Mouse (Mus musculus) adrenal gland, postnatal 36 days (tissue): Measurements from ENCODE around the gene Zfp84. TPM values are rescaled to one million over a fixed set of nuclear protein-coding genes. Genes with fewer than 3 reads are reported as not detected.
"Not testable (repeated sequence)": the region's sequence is repeated elsewhere in the genome, so short reads cannot be mapped to it uniquely, and the experiment has no call there.

ENCODE experiments used
- DNase-seq, 2 experiments: peaks; one replicate each; pipeline ENCODE4 v3.0.0; 2021; ENCODE audit warnings: mixed read lengths in 1 of 2
- long read RNA-seq, 2 experiments: library from polyadenylated mRNA; stranded (forward); transcript quantifications; one replicate each; pipeline ENCODE4 v2.0.0; 2021; ENCODE audit warnings: borderline sequencing depth in 2 of 2
- total RNA-seq, 2 experiments: library from RNA; stranded (reverse); gene quantifications; 2 replicates each; pipeline ENCODE4 v1.2.3; 2021

Gene Zfp84
- 10 to 100 TPM; 13.4 to 14.9 TPM for total RNA-seq
- long read RNA-seq, experiment 1, full-length matches to known transcripts, result 4 of 7 reads
- long read RNA-seq, experiment 1, partial matches to known transcripts, result 0 of 7 reads
- long read RNA-seq, experiment 1, other reads (novel, unspliced or antisense), result 3 of 7 reads
- long read RNA-seq, experiment 2, full-length matches to known transcripts, result 1 of 3 reads
- long read RNA-seq, experiment 2, partial matches to known transcripts, result 1 of 3 reads
- long read RNA-seq, experiment 2, other reads (novel, unspliced or antisense), result 1 of 3 reads

GRCm38 (mm10) chr7:29768090-29768900 lies at the start of gene Zfp84:
Gene Zfp84, plus strand, starts transcription at chr7:29768552.
- peak; percentile 86 to 87 for DNase-seq

GRCm38 (mm10) chr7:29725461-29726142 lies 42.8 kb upstream of the Zfp84 start:
- not testable (repeated sequence) for DNase-seq

DNA sequence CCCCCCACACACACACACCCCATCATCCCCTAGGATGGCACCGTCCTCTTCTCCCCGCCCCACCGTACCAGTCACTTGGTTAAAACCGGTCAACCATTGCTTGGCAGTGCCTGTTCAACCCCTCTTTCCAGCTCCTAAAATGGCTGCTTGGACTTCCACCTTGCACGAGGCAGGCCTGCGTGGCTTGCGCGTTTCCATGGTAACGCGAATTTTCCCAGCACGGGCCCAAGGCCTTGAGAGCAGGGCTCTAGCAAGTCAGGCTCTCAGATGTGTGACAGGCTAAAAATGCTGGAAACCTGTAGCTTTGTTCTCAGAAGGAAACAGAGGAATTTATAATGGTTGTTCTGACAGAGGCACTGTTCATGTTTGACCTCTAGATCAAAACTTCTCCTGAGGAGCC lies 41.5 kb upstream of the Zfp84 start, which contains the start of gene Catsperg2:
Gene Catsperg2 (minus strand): TSS at position 173 of the 400 bp plus-strand sequence.
- not testable (repeated sequence) for DNase-seq

- no peak for DNase-seq
Observed at GRCm38 (mm10) chr7:29728055-29728454, 40.3 kb upstream of the Zfp84 start.

- DNase-seq, result no peak
Observed at GRCm38 (mm10) chr7:29742258-29742657, 26.1 kb upstream of the Zfp84 start.

DNA sequence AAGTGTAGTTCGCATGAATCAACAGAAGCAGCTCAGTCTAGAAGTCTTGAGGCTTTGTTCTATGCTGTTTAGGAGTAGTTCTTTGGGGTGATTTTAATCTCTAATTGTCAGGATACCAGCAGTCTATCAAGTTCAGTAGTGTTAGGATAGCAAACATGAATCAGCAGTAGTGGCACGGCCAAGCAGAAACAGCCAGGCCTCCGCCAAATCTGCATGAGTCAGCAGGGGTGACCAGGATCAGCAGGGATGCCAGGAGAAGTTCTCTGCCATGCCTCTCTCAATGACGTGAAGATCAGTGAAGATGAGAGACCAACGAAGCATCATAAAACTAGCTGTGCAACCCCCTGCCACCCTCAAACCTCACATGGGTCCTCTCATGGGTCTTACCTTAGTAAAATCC lies 7.9 kb upstream of the Zfp84 start:
- DNase-seq, result no peak

GRCm38 (mm10) chr7:29764702-29765101 lies 3.6 kb upstream of the Zfp84 start:
- DNase-seq, result no peak

DNA sequence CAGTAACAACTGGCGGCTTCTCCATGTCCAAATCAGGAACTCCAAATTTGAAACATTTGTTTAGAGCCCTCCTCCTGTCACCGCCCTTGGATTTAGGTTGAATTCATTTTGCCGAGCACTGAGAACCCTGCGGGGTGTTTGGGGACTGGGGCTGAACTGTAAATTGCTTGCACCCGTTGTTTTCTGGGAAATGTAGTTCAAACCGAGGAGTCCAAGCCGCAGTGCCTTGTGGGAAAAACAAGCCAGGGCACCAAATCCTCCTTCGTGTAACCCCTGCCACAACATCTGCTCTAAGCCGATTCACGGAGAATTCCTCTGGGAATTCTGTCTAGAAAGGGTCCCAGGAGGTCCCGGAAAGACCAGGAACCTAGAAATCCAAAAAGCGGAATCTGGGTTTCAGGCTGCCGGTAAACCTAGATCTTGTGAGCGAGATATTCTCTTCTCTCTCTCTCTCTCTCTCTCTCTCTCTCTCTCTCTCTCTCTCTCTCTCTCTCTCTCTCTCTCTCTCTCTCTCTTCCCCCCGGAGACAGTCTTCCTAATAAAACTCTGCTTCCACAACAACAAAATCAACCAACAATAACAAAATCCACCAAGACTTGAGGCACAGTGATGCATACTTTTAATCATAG lies 1.2 kb upstream of the Zfp84 start:
- peak; percentile 83 to 87 for DNase-seq

DNA sequence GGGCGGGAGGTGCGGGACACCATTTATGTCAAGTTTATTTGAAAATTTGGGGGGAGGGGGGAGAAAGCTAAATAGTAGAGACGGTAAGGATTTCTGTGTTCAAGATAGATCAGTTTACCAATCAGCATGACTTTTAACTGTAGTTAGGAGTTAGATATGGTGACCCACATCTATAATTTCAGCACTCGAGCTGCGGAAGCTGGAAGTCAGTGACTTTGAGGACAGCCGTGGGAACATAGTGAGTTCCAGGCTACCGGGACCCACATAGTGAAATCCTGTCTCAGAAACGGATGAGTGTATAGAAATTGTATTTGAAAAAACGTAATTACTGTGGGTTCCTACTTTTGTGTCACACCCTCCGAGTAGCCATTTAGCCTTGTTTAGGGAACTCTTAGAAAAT lies 628 bp downstream of the Zfp84 start:
- DNase-seq, result no peak

GRCm38 (mm10) chr7:29773503-29773902 lies 5.2 kb downstream of the Zfp84 start:
- DNase-seq, result no peak

DNA sequence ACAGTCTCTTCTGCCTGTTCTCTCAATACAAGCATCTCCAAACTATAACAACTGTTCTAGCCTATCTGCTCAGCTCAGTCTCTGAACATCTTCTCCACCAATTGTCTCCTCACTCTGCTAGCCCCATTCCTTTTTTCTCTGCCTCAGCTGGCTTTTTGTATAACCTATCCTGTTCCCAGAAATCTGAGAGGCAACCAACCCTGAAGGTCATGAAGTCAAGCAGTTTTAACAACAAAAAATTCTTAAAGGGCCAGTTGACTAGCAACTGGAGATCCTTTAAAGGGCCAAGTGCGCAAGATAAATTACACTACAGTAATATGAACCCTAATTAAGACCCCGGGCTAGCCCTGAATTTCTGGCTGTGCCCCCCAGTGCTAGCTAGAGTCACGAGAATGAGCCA lies 6.0 kb downstream of the Zfp84 start:
- DNase-seq, result no peak

DNA sequence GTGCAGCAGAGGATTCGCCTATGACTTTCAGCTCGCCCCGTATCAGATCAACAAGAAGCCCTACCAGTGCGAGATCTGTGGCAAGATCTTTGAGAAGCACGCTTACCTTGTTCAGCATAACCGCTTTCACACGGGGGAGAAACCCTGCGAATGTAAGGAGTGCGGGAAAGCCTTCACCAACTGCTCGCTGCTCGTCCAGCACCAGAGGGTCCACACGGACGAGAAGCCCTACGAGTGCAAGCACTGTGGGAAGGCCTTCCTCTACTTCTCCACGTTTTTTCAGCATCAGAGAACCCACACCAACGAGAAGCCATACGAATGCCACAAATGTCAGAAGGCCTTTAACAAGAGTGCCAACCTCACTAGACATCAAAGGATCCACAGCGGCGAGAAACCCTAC lies 8.2 kb downstream of the Zfp84 start:
- DNase-seq, result no peak

DNA sequence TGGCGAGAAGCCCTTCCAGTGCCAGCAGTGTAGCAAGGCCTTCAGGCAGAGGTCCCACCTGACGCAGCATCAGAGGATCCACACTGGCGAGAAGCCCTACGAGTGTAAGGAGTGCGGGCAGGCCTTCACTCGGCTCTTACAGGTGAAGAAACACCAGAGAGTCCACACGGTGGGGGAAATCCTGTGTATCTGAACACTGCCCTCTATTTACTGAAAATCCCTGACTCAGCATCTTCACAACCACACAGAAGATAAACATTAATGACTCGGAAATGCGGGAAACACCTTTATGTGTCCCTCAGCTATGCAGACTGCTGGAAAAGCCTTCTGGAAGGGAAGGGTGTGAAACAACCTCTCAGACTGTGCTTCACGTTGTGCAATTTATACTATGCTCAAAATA lies 9.0 kb downstream of the Zfp84 start:
- no peak for DNase-seq

- DNase-seq, result peak; percentile 86 to 89
Observed at GRCm38 (mm10) chr7:29783871-29784551, 15.7 kb downstream of the Zfp84 start, which contains the start of gene Zfp30. Gene Zfp30, plus strand, starts transcription at chr7:29783998.

GRCm38 (mm10) chr7:29785023-29785422 lies 16.7 kb downstream of the Zfp84 start:
- no peak for DNase-seq

GRCm38 (mm10) chr7:29785888-29786287 lies 17.5 kb downstream of the Zfp84 start:
- DNase-seq, result no peak

GRCm38 (mm10) chr7:29792906-29793305 lies 24.6 kb downstream of the Zfp84 start:
- DNase-seq, result no peak

DNA sequence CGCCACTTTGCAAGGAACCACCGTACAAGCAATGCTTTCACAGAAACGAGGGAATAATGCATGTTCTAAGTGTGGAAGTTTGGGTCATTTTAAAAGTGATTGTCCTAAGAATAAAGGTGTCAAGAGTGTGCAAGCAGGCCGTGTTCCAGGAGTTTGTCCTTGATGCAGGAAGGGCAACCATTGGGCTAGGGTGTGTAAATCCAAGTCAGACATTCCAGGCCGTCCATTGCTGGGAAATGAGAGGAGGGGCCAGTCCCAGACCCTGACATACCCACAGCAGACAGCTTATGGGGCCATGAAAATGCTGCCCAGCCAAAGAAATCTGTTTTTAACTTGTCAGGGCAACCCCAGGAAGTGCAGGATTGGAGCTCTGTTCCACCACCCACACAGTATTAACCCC lies 38.7 kb downstream of the Zfp84 start:
- DNase-seq, result no peak

GRCm38 (mm10) chr7:29812244-29812643 lies 43.9 kb downstream of the Zfp84 start:
- no peak for DNase-seq

DNA sequence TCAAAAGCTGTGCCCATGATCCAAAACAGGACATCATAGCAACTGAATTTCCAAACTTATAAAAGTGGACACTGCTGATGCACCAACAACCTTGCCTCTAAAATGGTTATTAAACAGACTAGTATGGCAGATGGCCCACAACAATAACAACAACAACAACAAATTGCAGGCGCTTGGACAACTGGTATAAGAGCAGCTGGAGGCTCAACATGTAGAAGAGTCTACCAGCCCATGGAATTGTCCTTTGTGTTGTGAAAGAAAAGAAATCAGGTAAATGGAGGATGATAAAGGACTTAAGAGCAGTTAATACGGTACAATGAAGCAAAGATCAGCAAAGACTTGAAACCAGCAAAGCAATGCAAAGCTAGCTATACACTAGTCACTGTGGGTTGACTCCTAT lies 46.0 kb downstream of the Zfp84 start:
- no peak for DNase-seq

- no peak for DNase-seq
Observed at GRCm38 (mm10) chr7:29815061-29815784, 46.9 kb downstream of the Zfp84 start.
